Mouse (Mus musculus): ENCODE measurements at regions not wholly inside any gene's neighbourhood (a gene's known extent, or its start where the extent isn't known, plus 50 kb on each side); places are given as distances from the start of the nearest gene placed in this dataset.

- TF ChIP-seq CTCF (IDR thresholded peaks at IDR 0.05; ENCODE audit: low read depth, low read length): peak; percentile 49
- TF ChIP-seq POLR2A (IDR thresholded peaks at IDR 0.05; ENCODE audit: insufficient read depth, low read length): no peak
- no peak for TF ChIP-seq EP300 (IDR thresholded peaks at IDR 0.05; ENCODE audit: insufficient read depth, low read depth, low read length)
These were observed 395.7 kb upstream of the Igfbp7 start for GRCm38 (mm10) chr5:77803562-77803961.
